Comparison of ENCODE assay signal across 10 mouse cellular contexts in genomic region chr3:86547251-86547791, GRCm38 (mm10). TPM values are rescaled to one million over a fixed set of nuclear protein-coding genes. Genes with fewer than 3 reads are reported as not detected.
DNase-seq lines count a peak whose midpoint lies in the region; ATAC-seq and TF ChIP-seq lines count a peak whose summit lies in the region.
"Had no signal": no experiment of that assay in that cellular context is flagged by ENCODE, and none has a peak within 500 bp of the region (broad histone marks: within the 10 kb centered on the region; RNA-seq: fewer than 3 reads in every experiment).

No protein-coding gene starts in this region.

- 5% methylated on average over 42 of the region's 42 CpGs for WGBS in thymus, adult 2 months
- WGBS in liver, embryonic 16.5 days (ENCODE audit: insufficient replicate concordance) = 2% methylated on average over 42 of the region's 42 CpGs
- WGBS in stomach, postnatal 0 days = 24% methylated on average over 42 of the region's 42 CpGs

- ATAC-seq in liver, embryonic 16.5 days (ENCODE audit: low read depth) = 0 out of 2 replicates have a peak, but pooled peaks have one; percentile 11
- no peak for ATAC-seq in stomach, postnatal 0 days (ENCODE audit: low FRiP score, low TSS enrichment)

- H3K36me3 ChIP-seq in thymus, adult 2 months (ENCODE audit: control insufficient read depth, insufficient read depth, low read length) = no peaks in the 10 kb centered on the region
- no peaks in the 10 kb centered on the region for H3K36me3 ChIP-seq in liver, embryonic 16.5 days (ENCODE audit: control insufficient read depth, insufficient read depth)
- H3K36me3 ChIP-seq in stomach, postnatal 0 days (ENCODE audit: control insufficient read depth, insufficient read depth, low read length) = no peaks in the 10 kb centered on the region

- peak; percentile 36 to 38 for DNase-seq in cerebellum, adult 18-20 months
- no peak for DNase-seq in cerebellum, adult 11-12 months
- peak; percentile 12 for DNase-seq in thymus, adult 2 months
- no peak for DNase-seq in thymus, adult 18-20 months
- DNase-seq in heart, postnatal 4 days = peak; percentile 18
- no peak for DNase-seq in stomach, postnatal 0 days (ENCODE audit: low spot score)
- DNase-seq in right cerebral cortex, postnatal 14 days = no peak

- no peaks in the 10 kb centered on the region for H3K9me3 ChIP-seq in liver, embryonic 16.5 days (replicated peaks; ENCODE audit: control insufficient read depth, low read length)
- no peaks in the 10 kb centered on the region for H3K9me3 ChIP-seq in stomach, postnatal 0 days (ENCODE audit: control insufficient read depth, low read length)

- H3K27me3 ChIP-seq in thymus, adult 2 months (ENCODE audit: control insufficient read depth, insufficient read depth, low read length) = peaks cover 10% of the 10 kb centered on the region
- peaks cover 56% of the 10 kb centered on the region for H3K27me3 ChIP-seq in liver, embryonic 16.5 days (ENCODE audit: control insufficient read depth, insufficient read depth, low read depth, low read length)
- peaks cover 2% of the 10 kb centered on the region; the same call in 1 of the 2 replicates for H3K27me3 ChIP-seq in stomach, postnatal 0 days (ENCODE audit: control insufficient read depth, insufficient read depth, low read length)
- H3K27me3 ChIP-seq: CH12.LX had no signal

- TF ChIP-seq POLR2A in thymus, adult 2 months (IDR thresholded peaks at IDR 0.05; ENCODE audit: control insufficient read depth, extremely low read depth, insufficient read depth, low read length, poor library complexity) = no peak

- peak overlapping the region; percentile 39 for H3K4me3 ChIP-seq in thymus, adult 2 months (ENCODE audit: control insufficient read depth, insufficient read depth, low read length)
- H3K4me3 ChIP-seq in liver, embryonic 16.5 days (ENCODE audit: low read depth, low read length) = peak overlapping the region; percentile 53
- H3K4me3 ChIP-seq in stomach, postnatal 0 days (ENCODE audit: low read depth, low read length) = peak overlapping the region; percentile 27

- H3K9ac ChIP-seq in liver, embryonic 16.5 days (ENCODE audit: low read depth, low read length) = no peak overlapping the region
- H3K9ac ChIP-seq in stomach, postnatal 0 days (ENCODE audit: low read length) = no peak overlapping the region

- TF ChIP-seq CTCF in thymus, adult 2 months (IDR thresholded peaks at IDR 0.05; ENCODE audit: borderline replicate concordance, control insufficient read depth, extremely low read depth, insufficient read depth, low read length, poor library complexity) = no peak
- no peak for TF ChIP-seq CTCF in stomach, postnatal 0 days (IDR thresholded peaks at IDR 0.05; ENCODE audit: low read depth)

- TF ChIP-seq EP300 in stomach, postnatal 0 days (optimal IDR thresholded peaks at IDR 0.05) = no peak

- H3K4me2 ChIP-seq in liver, embryonic 16.5 days (ENCODE audit: low read depth, low read length) = peak overlapping the region; percentile 62
- peak overlapping the region; percentile 32 for H3K4me2 ChIP-seq in stomach, postnatal 0 days (replicated peaks; ENCODE audit: low read depth)

- no peak overlapping the region for H3K27ac ChIP-seq in thymus, adult 2 months (ENCODE audit: control insufficient read depth, insufficient read depth, low read length)
- no peak overlapping the region for H3K27ac ChIP-seq in liver, embryonic 16.5 days (ENCODE audit: low read length)
- H3K27ac ChIP-seq in stomach, postnatal 0 days (replicated peaks) = no peak overlapping the region

- H3K4me1 ChIP-seq in thymus, adult 2 months (replicated peaks; ENCODE audit: control insufficient read depth, insufficient read depth, low read length) = peaks cover 15% of the 10 kb centered on the region
- H3K4me1 ChIP-seq in liver, embryonic 16.5 days (ENCODE audit: control insufficient read depth, low read depth, low read length) = peaks cover 2% of the 10 kb centered on the region; the same call in 1 of the 2 replicates
- H3K4me1 ChIP-seq in stomach, postnatal 0 days (replicated peaks; ENCODE audit: control insufficient read depth, insufficient read depth) = 0 out of 2 replicates have a peak, but pooled peaks cover 2% of the 10 kb centered on the region

RNA-seq across cellular contexts. Expression of gene Mab21l2, which starts 1.1 kb away (rescaled TPM):
- polyA plus RNA-seq in thymus, adult 2 months (2012; rRNA removed) = 0.14 and 0.16 TPM in 2 replicates
- total RNA-seq in heart, postnatal 4 days (2021) = under 1 TPM in 1 of 2 experiments, not detected in 1; 0.32 TPM
- polyA plus RNA-seq in liver, embryonic 16.5 days (2015; fragmentation: Nextera tagmentation; extraction: Ambion mirVana) = 0.13 and 0.97 TPM in 2 replicates
- polyA plus RNA-seq in stomach, postnatal 0 days (2015; fragmentation: Nextera tagmentation; extraction: Ambion mirVana) = 1.5 and 2.2 TPM in 2 replicates
- total RNA-seq: layer of hippocampus, postnatal 10 days had no signal

Comparison
In these comparisons a context has a peak if more than half of its experiments do, and no peak if none do; other contexts are left out.
1. DNase-seq: peak in cerebellum, adult 18-20 months (2 of 2), thymus, adult 2 months (single experiment) and heart, postnatal 4 days (single experiment); none in cerebellum, adult 11-12 months (single experiment), thymus, adult 18-20 months (0 of 2), stomach, postnatal 0 days (single experiment) and right cerebral cortex, postnatal 14 days (single experiment).
2. Peak in every context shown above with its lines, with median percentiles within 50 percentile points of each other: H3K4me3 ChIP-seq.